Mouse (Mus musculus) neutrophil, adult 5-6 weeks (primary cell): ENCODE results near the gene Bsg. TPM values are rescaled to one million over a fixed set of nuclear protein-coding genes. Genes with fewer than 3 reads are reported as not detected.
"Not testable (repeated sequence)": the region's sequence is repeated elsewhere in the genome, so short reads cannot be mapped to it uniquely, and the experiment has no call there.

Experiments used
- ATAC-seq: fragments of 151-379, 151-347 bp; 2 replicates; pipeline ENCODE4 v1.8.0; 2017; ENCODE audit warnings: mild to moderate bottlenecking, moderate TSS enrichment; ENCODE audit not compliant: insufficient number of reproducible peaks, poor library complexity, low FRiP score, severe bottlenecking; ENCODE audit errors: extremely low read depth
- total RNA-seq: library from RNA; stranded (forward); fragments of 200-1000 nt; gene quantifications from 2 replicates; pipeline ENCODE4 v1.2.3, GENCODE M21; 2017

The Bsg gene
- total RNA-seq, 1 experiment from 2014 or later, result 111 TPM

DNA sequence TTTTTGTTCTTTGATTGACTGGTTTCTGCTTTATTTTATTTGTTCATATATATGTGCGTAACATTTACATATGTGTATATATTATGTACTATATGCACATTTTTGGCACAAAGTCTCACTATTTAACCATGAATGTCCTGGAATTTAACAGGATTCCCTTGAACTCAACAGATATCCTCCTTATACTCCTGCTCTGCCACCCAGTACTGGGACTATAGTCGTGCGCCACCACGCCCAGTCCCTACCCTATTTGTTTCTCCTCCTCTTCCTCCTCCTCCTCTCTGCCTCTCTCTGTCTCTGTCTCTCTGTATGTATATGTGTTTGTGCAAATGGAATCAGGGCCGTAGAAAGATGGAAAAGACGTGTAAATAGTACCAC lies 42.5 kb downstream of the Bsg start:
- no peak for ATAC-seq

DNA sequence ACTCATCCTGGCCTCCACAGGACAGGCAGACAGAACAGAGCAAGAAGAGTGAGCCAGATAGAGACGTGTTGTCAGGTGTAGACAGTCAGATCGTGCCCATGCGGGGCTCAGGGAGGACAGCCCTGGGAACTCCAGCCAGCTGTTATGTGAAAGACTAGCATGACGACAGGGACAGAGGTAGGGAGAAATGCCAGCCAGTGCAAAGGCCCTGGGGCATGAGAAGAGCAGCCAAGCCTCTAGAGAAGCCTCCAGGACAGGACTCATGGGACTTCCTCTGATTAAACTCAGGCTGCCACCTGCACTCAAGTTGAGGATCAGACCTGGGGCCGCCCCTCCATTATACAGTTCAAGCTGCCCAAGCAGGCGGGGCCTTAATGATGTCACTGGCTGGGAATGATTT lies 44.2 kb downstream of the Bsg start:
- no peak for ATAC-seq

DNA sequence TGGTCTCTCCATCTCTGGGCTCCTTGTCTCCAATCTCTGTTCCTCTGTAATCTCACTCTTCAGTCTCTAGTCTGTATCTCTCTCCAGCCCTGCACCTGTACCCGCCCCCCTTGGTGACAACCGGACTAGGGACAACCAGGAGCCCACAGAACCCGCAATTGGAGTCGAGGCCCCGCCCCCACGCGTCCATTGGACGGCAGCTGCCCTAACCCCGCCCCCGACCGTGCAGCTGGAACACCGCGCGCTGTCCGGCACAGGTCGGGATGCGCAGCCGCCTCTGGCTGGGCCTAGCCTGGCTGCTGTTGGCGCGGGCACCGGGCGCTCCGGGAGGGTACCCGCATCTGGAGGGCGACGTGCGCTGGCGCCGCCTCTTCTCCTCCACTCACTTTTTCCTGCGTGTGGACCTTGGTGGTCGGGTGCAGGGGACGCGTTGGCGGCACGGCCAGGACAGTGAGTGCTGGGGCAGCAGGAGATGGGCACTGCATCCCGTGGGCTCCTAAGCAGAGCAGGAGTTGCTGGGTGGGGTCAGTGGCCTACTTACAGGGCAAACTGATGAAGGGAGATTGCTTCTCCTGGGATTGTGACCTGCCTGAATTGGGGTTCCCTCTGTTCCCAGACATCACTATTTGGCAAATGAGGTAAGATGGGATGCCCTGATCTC lies 50.7 kb downstream of the Bsg start, which contains the start of gene Fgf22:
Fgf22 (plus strand) TSS at position 221 of the 661 bp plus-strand sequence.
- no peak for ATAC-seq

DNA sequence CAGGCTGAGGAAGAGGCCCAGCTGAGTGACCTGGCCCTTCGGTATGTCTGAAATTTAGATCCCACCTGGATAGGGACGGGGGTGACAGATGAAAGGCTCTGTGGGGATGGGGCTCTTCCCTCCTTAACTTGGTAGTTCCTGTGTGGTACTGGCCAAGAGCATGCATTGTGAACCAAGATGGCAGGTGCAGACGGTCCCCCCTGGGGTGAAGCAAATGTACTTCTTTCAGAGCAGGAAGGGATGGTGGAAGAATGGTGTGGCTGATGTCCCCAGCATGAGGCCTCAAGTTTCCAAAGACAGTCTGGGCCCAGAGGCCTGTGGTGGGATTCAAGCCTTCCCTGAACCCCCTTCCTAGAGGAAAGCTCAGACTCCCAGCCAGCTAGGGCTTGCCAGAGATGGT lies 51.6 kb downstream of the Bsg start:
- no peak for ATAC-seq

DNA sequence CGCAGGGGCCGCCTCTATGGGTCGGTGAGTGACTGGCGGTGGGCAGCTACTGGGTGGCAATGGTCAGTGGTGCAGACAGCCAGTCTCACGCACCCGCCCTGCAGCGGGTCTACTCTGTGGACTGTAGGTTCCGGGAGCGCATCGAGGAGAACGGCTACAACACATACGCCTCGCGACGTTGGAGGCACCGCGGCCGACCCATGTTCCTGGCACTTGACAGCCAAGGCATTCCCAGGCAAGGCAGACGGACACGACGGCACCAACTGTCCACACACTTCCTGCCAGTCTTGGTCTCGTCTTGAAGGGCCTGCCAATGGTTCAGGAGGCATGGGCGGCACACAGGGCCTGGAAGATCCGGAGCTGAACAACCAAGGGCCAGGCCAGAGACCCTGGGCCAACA lies 52.4 kb downstream of the Bsg start:
- no peak for ATAC-seq

DNA sequence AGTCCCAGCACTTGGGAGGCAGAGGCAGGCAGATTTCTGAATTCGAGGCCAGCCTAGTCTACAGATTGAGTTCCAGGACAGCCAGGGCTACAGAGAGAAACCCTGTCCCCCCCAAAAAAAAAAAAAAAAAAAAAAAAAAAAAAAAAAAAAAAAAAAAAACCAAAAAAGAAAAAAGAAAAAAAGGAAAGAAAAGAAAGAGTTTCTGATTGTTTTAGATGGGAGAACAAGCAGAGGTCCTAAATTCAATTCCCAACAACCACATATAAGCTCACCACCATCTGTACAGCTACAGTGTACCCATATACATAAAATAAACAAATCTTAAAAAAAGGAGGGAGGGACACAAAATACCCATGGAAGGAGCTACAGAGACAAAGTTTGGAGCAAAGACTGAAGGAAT lies 55.4 kb downstream of the Bsg start:
- not testable (repeated sequence) for ATAC-seq

DNA sequence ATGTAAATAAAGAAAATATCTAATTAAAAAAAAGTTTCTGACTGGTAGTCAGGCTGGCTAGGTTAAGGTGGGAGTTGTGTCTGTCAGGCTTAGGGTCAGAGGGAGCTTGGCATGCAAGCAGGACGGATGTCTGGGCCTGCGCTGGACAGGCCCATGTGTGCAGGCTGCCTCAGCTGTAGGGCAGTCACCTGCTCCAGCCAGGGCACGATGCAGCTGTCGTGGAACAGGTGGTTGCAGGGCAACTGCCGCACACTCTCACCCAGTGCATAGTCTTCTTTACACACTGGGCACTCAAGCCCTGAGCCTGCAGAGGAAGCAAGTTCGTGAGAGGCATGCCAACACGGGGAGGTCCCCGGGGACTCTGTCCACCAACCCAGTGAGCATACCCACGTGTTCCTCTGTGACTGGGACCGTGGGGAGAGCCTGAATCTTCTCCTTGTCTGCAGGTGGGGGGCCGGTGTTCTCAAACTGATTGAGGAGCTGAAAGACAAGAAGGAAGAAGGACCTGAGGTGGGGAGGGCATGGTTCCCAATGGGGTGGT lies 56.4 kb downstream of the Bsg start:
- no peak for ATAC-seq

Other genes with a start within 250 kb of the Bsg start
- gene Vmn2r83, start 235.8 kb upstream of the Bsg start, total RNA-seq, result 0.12 and 0.23 TPM in 2 replicates
- gene Plpp2, start 170.7 kb upstream of the Bsg start, total RNA-seq, result 1.8 and 1.9 TPM in 2 replicates
- gene Mier2, start 149.3 kb upstream of the Bsg start, total RNA-seq, result 18.9 and 21.2 TPM in 2 replicates
- not detected in 2 replicates for gene Theg, start 117.2 kb upstream of the Bsg start, total RNA-seq
- not detected in 2 replicates for gene C2cd4c, start 90.5 kb upstream of the Bsg start, total RNA-seq
- not detected in 2 replicates for gene Shc2, start 66.6 kb upstream of the Bsg start, total RNA-seq
- gene Odf3l2, start 58.8 kb upstream of the Bsg start, total RNA-seq, result not detected in 2 replicates
- gene Madcam1, start 39.9 kb upstream of the Bsg start, total RNA-seq, result not detected in 2 replicates
- gene Tpgs1, start 35.1 kb upstream of the Bsg start, total RNA-seq, result 16.0 and 16.1 TPM in 2 replicates
- gene Cdc34, start 22.3 kb upstream of the Bsg start, total RNA-seq, result 90.5 and 95.5 TPM in 2 replicates
- 1.5 and 2.9 TPM in 2 replicates for gene Gzmm, start 15.5 kb upstream of the Bsg start, total RNA-seq
- not detected in 2 replicates for gene Hcn2, start 12.1 kb downstream of the Bsg start, total RNA-seq
- 21.9 and 24.6 TPM in 2 replicates for gene Polrmt, start 42.1 kb downstream of the Bsg start, total RNA-seq
- gene Fgf22, start 50.6 kb downstream of the Bsg start, total RNA-seq, result not detected in 2 replicates
- 12.0 and 15.9 TPM in 2 replicates for gene Rnf126, start 62.5 kb downstream of the Bsg start, total RNA-seq
- 1.0 and 2.6 TPM in 2 replicates for gene Fstl3, start 72.8 kb downstream of the Bsg start, total RNA-seq
- gene Prss57, start 86.5 kb downstream of the Bsg start, total RNA-seq, result 1.1 and 1.2 TPM in 2 replicates
- 40.6 and 42.1 TPM in 2 replicates for gene Palm, start 89.1 kb downstream of the Bsg start, total RNA-seq
- gene Misp, start 116.5 kb downstream of the Bsg start, total RNA-seq, result 1.0 and 1.4 TPM in 2 replicates
- gene Ptbp1, start 149.9 kb downstream of the Bsg start, total RNA-seq, result 101 and 117 TPM in 2 replicates
- not detected in 2 replicates for gene Prtn3, start 170.0 kb downstream of the Bsg start, total RNA-seq
- gene Plppr3, start 170.1 kb downstream of the Bsg start, total RNA-seq, result 0.93 and 1.7 TPM in 2 replicates
- not detected in 2 replicates for gene Elane, start 181.8 kb downstream of the Bsg start, total RNA-seq
- not detected in 2 replicates for gene Cfd, start 186.4 kb downstream of the Bsg start, total RNA-seq
- gene Med16, start 204.4 kb downstream of the Bsg start, total RNA-seq, result 14.0 and 15.0 TPM in 2 replicates
- not detected in 2 replicates for gene Gm26602, start 206.4 kb downstream of the Bsg start, total RNA-seq
- 1.4 and 2.4 TPM in 2 replicates for gene Kiss1r, start 212.5 kb downstream of the Bsg start, total RNA-seq
- 147 and 149 TPM in 2 replicates for gene R3hdm4, start 216.7 kb downstream of the Bsg start, total RNA-seq
- 58.8 and 68.0 TPM in 2 replicates for gene Arid3a, start 222.6 kb downstream of the Bsg start, total RNA-seq